12 mouse cellular contexts compared by ENCODE assay signal in the genomic region with DNA sequence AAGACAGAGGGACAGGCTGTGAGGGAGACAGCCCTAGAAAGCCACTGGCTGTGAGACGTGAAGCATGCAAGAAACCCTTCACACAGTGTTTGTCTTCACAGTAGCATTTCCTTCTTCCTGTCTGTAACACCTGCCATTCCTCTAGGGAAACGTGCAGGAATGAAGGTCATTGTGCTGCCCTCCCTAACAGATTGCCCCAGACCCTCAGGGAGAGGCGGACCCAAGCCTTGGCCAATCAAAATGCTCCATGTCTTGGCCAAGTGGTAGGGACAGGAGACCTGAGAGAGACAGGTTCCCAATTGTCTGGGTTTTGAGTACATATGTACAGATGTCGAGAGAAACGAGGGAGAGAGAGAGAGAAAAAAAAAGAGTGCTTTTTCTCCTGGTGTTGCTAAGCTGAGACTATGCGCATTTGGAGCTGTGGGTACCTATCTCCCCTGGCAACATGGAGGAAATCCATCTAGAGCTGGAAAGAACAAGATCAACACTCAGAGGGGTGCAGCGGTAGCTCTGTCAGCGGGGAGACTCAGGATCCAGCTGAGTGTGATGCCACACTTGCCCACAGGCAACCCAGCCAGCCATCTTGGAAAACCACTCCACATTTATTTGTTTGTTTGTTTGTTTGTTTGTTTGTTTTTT. TPM values are rescaled to one million over a fixed set of nuclear protein-coding genes. Genes with fewer than 3 reads are reported as not detected.
DNase-seq lines count a peak whose midpoint lies in the region; ATAC-seq and TF ChIP-seq lines count a peak whose summit lies in the region.
"Had no signal": no experiment of that assay in that cellular context is flagged by ENCODE, and none has a peak within 500 bp of the region (broad histone marks: within the 10 kb centered on the region; RNA-seq: fewer than 3 reads in every experiment).

No protein-coding gene starts in this region.

- ATAC-seq in kidney, embryonic 14.5 days (ENCODE audit: low FRiP score, low TSS enrichment), result no peak
- peak; percentile 56; the same call in 1 of the 2 replicates for ATAC-seq in limb, embryonic 14.5 days (ENCODE audit: low FRiP score, low read depth)

- no peak for TF ChIP-seq CTCF in brain, embryonic 14.5 days (IDR thresholded peaks at IDR 0.05; ENCODE audit: borderline replicate concordance, extremely low read depth, insufficient read depth, insufficient read length)

- peak overlapping the region; percentile 13 for H3K4me2 ChIP-seq in kidney, embryonic 14.5 days (replicated peaks; ENCODE audit: low read depth, low read length)
- H3K4me2 ChIP-seq in limb, embryonic 14.5 days (replicated peaks; ENCODE audit: low read depth, low read length, severe bottlenecking), result no peak overlapping the region

- 29% methylated on average over 8 of the region's 8 CpGs for whole genome bisulfite sequencing in kidney, embryonic 14.5 days
- WGBS in limb, embryonic 14.5 days, result 40% methylated on average over 8 of the region's 8 CpGs

- H3K4me3 ChIP-seq in kidney, embryonic 14.5 days (ENCODE audit: low read length), result no peak overlapping the region
- H3K4me3 ChIP-seq in limb, embryonic 14.5 days (replicated peaks; ENCODE audit: low read length), result no peak overlapping the region
- H3K4me3 ChIP-seq: myocyte had no signal

- no peaks in the 10 kb centered on the region for H3K9me3 ChIP-seq in kidney, embryonic 14.5 days (ENCODE audit: control insufficient read depth, low read length)
- H3K9me3 ChIP-seq in limb, embryonic 14.5 days (ENCODE audit: control insufficient read depth, low read length), result no peaks in the 10 kb centered on the region

- no peak overlapping the region for H3K27ac ChIP-seq in kidney, embryonic 14.5 days (ENCODE audit: low read depth, low read length)
- H3K27ac ChIP-seq in limb, embryonic 14.5 days (replicated peaks; ENCODE audit: low read depth, low read length), result no peak overlapping the region

- DNase-seq in kidney, adult 18-20 months, result no peak
- DNase-seq in brain, embryonic 14.5 days (ENCODE audit: low read depth), result peak; percentile 25
- peak; percentile 30 for DNase-seq in forelimb bud, embryonic 11.5 days (ENCODE audit: low read depth, low spot score)
- DNase-seq in limb, embryonic 14.5 days (ENCODE audit: low spot score), result no peak
- DNase-seq in gastrocnemius, adult 18-20 months (ENCODE audit: low spot score), result no peak
- no peak for DNase-seq in thymus, postnatal 14 days
- DNase-seq in kidney, adult 11 months, result no peak
- DNase-seq: cerebellum, postnatal 25 days; heart, adult 11 months; kidney, postnatal 10 days had no signal

- no peak for TF ChIP-seq POLR2A in brain, embryonic 14.5 days (IDR thresholded peaks at IDR 0.05; ENCODE audit: borderline replicate concordance, extremely low read depth, insufficient read depth, insufficient read length, poor library complexity, severe bottlenecking)
- TF ChIP-seq POLR2A in limb, embryonic 14.5 days (IDR thresholded peaks at IDR 0.05; ENCODE audit: borderline replicate concordance, extremely low read depth, insufficient read depth, insufficient read length), result no peak

- H3K27me3 ChIP-seq in kidney, embryonic 14.5 days (ENCODE audit: control insufficient read depth, insufficient read depth, low read length), result no peaks in the 10 kb centered on the region
- H3K27me3 ChIP-seq in limb, embryonic 14.5 days (ENCODE audit: control insufficient read depth, insufficient read depth, low read length), result no peaks in the 10 kb centered on the region

- H3K4me1 ChIP-seq in kidney, embryonic 14.5 days (ENCODE audit: control insufficient read depth, insufficient read depth, low read length), result no peaks in the 10 kb centered on the region
- H3K4me1 ChIP-seq in limb, embryonic 14.5 days (ENCODE audit: control insufficient read depth, insufficient read depth, low read length), result peaks cover 22% of the 10 kb centered on the region

- no peaks in the 10 kb centered on the region for H3K36me3 ChIP-seq in kidney, embryonic 14.5 days (ENCODE audit: control insufficient read depth, insufficient read depth, low read length)
- no peaks in the 10 kb centered on the region for H3K36me3 ChIP-seq in limb, embryonic 14.5 days (ENCODE audit: control insufficient read depth, insufficient read depth, low read length)

- 0 out of 2 replicates have a peak overlapping the region, but pooled peaks have one; percentile 19 for H3K9ac ChIP-seq in kidney, embryonic 14.5 days (ENCODE audit: low read depth, low read length)
- no peak overlapping the region for H3K9ac ChIP-seq in limb, embryonic 14.5 days (ENCODE audit: low read depth, low read length, severe bottlenecking)

RNA-seq across cellular contexts. Expression of a gene that starts 28.6 kb away (rescaled TPM):
- polyA plus RNA-seq in kidney, embryonic 14.5 days (2014; fragmentation: Nextera tagmentation; extraction: Ambion mirVana), result 53.3 and 68.1 TPM in 2 replicates
- 99.7 and 154 TPM in 2 replicates for polyA plus RNA-seq in brain, embryonic 14.5 days (2012; rRNA removed)
- polyA plus RNA-seq in limb, embryonic 14.5 days (2012; rRNA removed), result 85.0 and 108 TPM in 2 replicates
- polyA plus RNA-seq in limb, embryonic 14.5 days (2014; fragmentation: Nextera tagmentation; extraction: Ambion mirVana), result 71.9 and 78.1 TPM in 2 replicates
- 1 to 10 TPM; 2.0 to 2.2 TPM for total RNA-seq in gastrocnemius, adult 18-20 months (2021)

Comparison
In these comparisons a context has a peak if more than half of its experiments do, and no peak if none do; other contexts are left out.
1. DNase-seq: peak in brain, embryonic 14.5 days (single experiment) and forelimb bud, embryonic 11.5 days (single experiment); none in kidney, adult 18-20 months (single experiment), limb, embryonic 14.5 days (single experiment), gastrocnemius, adult 18-20 months (single experiment), thymus, postnatal 14 days (single experiment) and kidney, adult 11 months (single experiment).